Mouse (Mus musculus) frontal cortex, adult (tissue): ENCODE results near the gene Lbhd2.
A peak's percentile ranks its signal among the peaks of the same experiment; 100 is the strongest.

ENCODE experiments used
- ATAC-seq: cut with Nextera tagmentation; 2 replicates; pipeline ENCODE4 v1.9.2; 2017; ENCODE audit warnings: mild to moderate bottlenecking, moderate library complexity, mixed read lengths; ENCODE audit not compliant: low TSS enrichment

The Lbhd2 gene

GRCm38 (mm10) chr12:111406622-111407021, at the start of gene Lbhd2:
Gene Lbhd2 (plus strand): TSS chr12:111406809.
- peak; percentile 51; the same call in 1 of the 2 replicates for ATAC-seq

- ATAC-seq: no peak
These were observed 45.9 kb upstream of the Lbhd2 start for GRCm38 (mm10) chr12:111360671-111361070.

- ATAC-seq: no peak
These were observed 45.1 kb upstream of the Lbhd2 start for GRCm38 (mm10) chr12:111361319-111362098.

GRCm38 (mm10) chr12:111364234-111364633, 42.4 kb upstream of the Lbhd2 start:
- ATAC-seq: no peak

GRCm38 (mm10) chr12:111367065-111367464, 39.5 kb upstream of the Lbhd2 start:
- ATAC-seq: no peak; the same call in 1 of the 2 replicates

GRCm38 (mm10) chr12:111370249-111370648, 36.4 kb upstream of the Lbhd2 start:
- no peak for ATAC-seq

GRCm38 (mm10) chr12:111371905-111372304, 34.7 kb upstream of the Lbhd2 start:
- ATAC-seq: no peak

- ATAC-seq: no peak
These were observed 33.2 kb upstream of the Lbhd2 start for GRCm38 (mm10) chr12:111373411-111373810.

- no peak for ATAC-seq
These were observed 31.9 kb upstream of the Lbhd2 start for GRCm38 (mm10) chr12:111374727-111375126.

GRCm38 (mm10) chr12:111375559-111375958, 31.1 kb upstream of the Lbhd2 start:
- ATAC-seq: no peak

GRCm38 (mm10) chr12:111376053-111376452, 30.6 kb upstream of the Lbhd2 start:
- ATAC-seq: no peak

- peak; percentile 11; the same call in 1 of the 2 replicates for ATAC-seq
These were observed 29.7 kb upstream of the Lbhd2 start for GRCm38 (mm10) chr12:111376826-111377331.

GRCm38 (mm10) chr12:111377376-111377973, 29.1 kb upstream of the Lbhd2 start, which contains the start of gene Cdc42bpb:
Gene Cdc42bpb (minus strand): TSS chr12:111377718.
- peak; percentile 76 for ATAC-seq

- peak; percentile 51 for ATAC-seq
These were observed 28.6 kb upstream of the Lbhd2 start for GRCm38 (mm10) chr12:111377986-111378490.

- ATAC-seq: no peak
These were observed 27.8 kb upstream of the Lbhd2 start for GRCm38 (mm10) chr12:111378812-111379211.

GRCm38 (mm10) chr12:111385883-111386641, 20.5 kb upstream of the Lbhd2 start:
- no peak for ATAC-seq

- ATAC-seq: no peak; the same call in 1 of the 2 replicates
These were observed 19.9 kb upstream of the Lbhd2 start for GRCm38 (mm10) chr12:111386642-111387120.

GRCm38 (mm10) chr12:111387146-111387545, 19.5 kb upstream of the Lbhd2 start:
- no peak for ATAC-seq

GRCm38 (mm10) chr12:111394008-111394407, 12.6 kb upstream of the Lbhd2 start:
- no peak for ATAC-seq

GRCm38 (mm10) chr12:111396997-111397396, 9.6 kb upstream of the Lbhd2 start:
- ATAC-seq: peak; percentile 51

- peak; percentile 86 for ATAC-seq
These were observed 5.0 kb upstream of the Lbhd2 start for GRCm38 (mm10) chr12:111401454-111402184.
